Mouse (Mus musculus): Measurements from ENCODE around the gene Syngap1. TPM values are rescaled to one million over a fixed set of nuclear protein-coding genes. Genes with fewer than 3 reads are reported as not detected.

Syngap1 gene
- total and polyA plus RNA-seq, 3 experiments = 2.7 to 24.6 TPM; not detected in 1

GRCm38 (mm10) chr17:27012909-27013308 is 71.9 kb downstream of the Syngap1 start (continued):
- TF ChIP-seq MYC (IDR thresholded peaks at IDR 0.05; ENCODE audit: low read depth, low read length) = no peak

GRCm38 (mm10) chr17:27017564-27018499 is 76.8 kb downstream of the Syngap1 start:
- Histone ChIP-seq H3K27me3 (ENCODE audit: control insufficient read depth in 1 of 2, insufficient read depth in 2 of 2, low read length in 2 of 2) (no peaks in the 10 kb centered on the region), H3K27ac (ENCODE audit: control insufficient read depth, low read depth, low read length) (peak overlapping the region; percentile 57), H3K36me3 (ENCODE audit: control insufficient read depth in 1 of 2, insufficient read depth in 2 of 2, low read length in 2 of 2) (no peaks in the 10 kb centered on the region; a peak in 1 of 4 replicates), H3K4me3 (ENCODE audit: control insufficient read depth in 1 of 2, insufficient read depth in 1 of 2, low read depth in 2 of 2, low read length in 2 of 2) (peak overlapping the region; percentile 84), H3K9ac (ENCODE audit: control insufficient read depth, low read depth, low read length, poor library complexity, severe bottlenecking) (peak overlapping the region; percentile 82), H3K79me2 (ENCODE audit: control insufficient read depth, insufficient read depth, low read length, poor library complexity) (no peaks in the 10 kb centered on the region), H3K9me3 (replicated peaks; ENCODE audit: insufficient read depth, low read length) (no peaks in the 10 kb centered on the region), H3K4me1 (ENCODE audit: control insufficient read depth in 1 of 2, insufficient read depth in 2 of 2, low read length in 2 of 2) (no peaks in the 10 kb centered on the region; a peak in 1 of 4 replicates)
- DNase-seq (ENCODE audit: low read depth, low spot score) = peak; percentile 84
- no peak for TF ChIP-seq MYC (IDR thresholded peaks at IDR 0.05; ENCODE audit: low read depth, low read length)
- peak; percentile 85 for TF ChIP-seq USF1 (IDR thresholded peaks at IDR 0.05; ENCODE audit: low read depth, low read length)
- no peak for TF ChIP-seq ZNF384 (IDR thresholded peaks at IDR 0.05; ENCODE audit: low read depth, low read length)
- peak in 1 of 2 experiments; percentile 56; a peak in 1 of 4 replicates for TF ChIP-seq POLR2A (IDR thresholded peaks at IDR 0.05; ENCODE audit: control insufficient read depth in 1 of 2, insufficient read depth in 1 of 2, low read depth in 1 of 2, low read length in 2 of 2, poor library complexity in 1 of 2)
- no peak for TF ChIP-seq MYB (IDR thresholded peaks at IDR 0.05; ENCODE audit: low read depth, low read length)
- TF ChIP-seq GABPA (IDR thresholded peaks at IDR 0.05; ENCODE audit: low read depth, low read length) = no peak
- no peak for TF ChIP-seq JUND (IDR thresholded peaks at IDR 0.05; ENCODE audit: low read depth, low read length)
- TF ChIP-seq MAZ (IDR thresholded peaks at IDR 0.05; ENCODE audit: low read depth, low read length) = no peak
- TF ChIP-seq CHD1 (IDR thresholded peaks at IDR 0.05; ENCODE audit: low read depth, low read length) = no peak
- TF ChIP-seq NELFE (IDR thresholded peaks at IDR 0.05; ENCODE audit: low read depth, low read length) = peak; percentile 38; the same call in 1 of the 2 replicates
- TF ChIP-seq SMC3 (IDR thresholded peaks at IDR 0.05; ENCODE audit: low read depth, low read length) = no peak
- no peak for TF ChIP-seq CHD2 (IDR thresholded peaks at IDR 0.05; ENCODE audit: low read length)
- TF ChIP-seq NRF1 (IDR thresholded peaks at IDR 0.05; ENCODE audit: insufficient read depth, low read depth, low read length, poor library complexity, severe bottlenecking) = peak; percentile 80
- no peak for TF ChIP-seq ZMIZ1 (IDR thresholded peaks at IDR 0.05; ENCODE audit: low read depth, low read length)
- no peak for TF ChIP-seq ELF1 (IDR thresholded peaks at IDR 0.05; ENCODE audit: low read depth, low read length)
- peak; percentile 87 for TF ChIP-seq HCFC1 (IDR thresholded peaks at IDR 0.05; ENCODE audit: low read depth, low read length)
- no peak for TF ChIP-seq CTCF (IDR thresholded peaks at IDR 0.05 in 2 of 3, conservative IDR thresholded peaks at IDR 0.05 in 1 of 3; ENCODE audit: control insufficient read depth in 1 of 3, insufficient read depth in 1 of 3, low read depth in 2 of 3, low read length in 3 of 3, poor library complexity in 1 of 3, severe bottlenecking in 1 of 3)
- no peak for TF ChIP-seq UBTF (IDR thresholded peaks at IDR 0.05; ENCODE audit: borderline replicate concordance, insufficient read depth, low read depth, low read length)
- peak; percentile 74 for TF ChIP-seq MAX (IDR thresholded peaks at IDR 0.05; ENCODE audit: low read length)
- TF ChIP-seq POLR2AphosphoS2 (IDR thresholded peaks at IDR 0.05; ENCODE audit: low read length) = no peak
- no peak for TF ChIP-seq BHLHE40 (IDR thresholded peaks at IDR 0.05; ENCODE audit: borderline replicate concordance, low read depth, low read length)
- TF ChIP-seq TCF12 (IDR thresholded peaks at IDR 0.05; ENCODE audit: low read depth, low read length) = no peak
- TF ChIP-seq TBP (IDR thresholded peaks at IDR 0.05; ENCODE audit: low read depth, low read length) = 0 out of 2 replicates have a peak, but pooled peaks have one; percentile 25
- TF ChIP-seq E2F4 (IDR thresholded peaks at IDR 0.05; ENCODE audit: borderline replicate concordance, low read depth, low read length) = no peak
- no peak for TF ChIP-seq KAT2A (conservative IDR thresholded peaks at IDR 0.05; ENCODE audit: low read depth, low read length)
- no peak for TF ChIP-seq RAD21 (IDR thresholded peaks at IDR 0.05; ENCODE audit: low read depth, low read length)
- no peak for TF ChIP-seq MEF2A (IDR thresholded peaks at IDR 0.05; ENCODE audit: extremely low read depth, insufficient replicate concordance, low read depth, low read length, poor library complexity, severe bottlenecking)
- TF ChIP-seq GATA1 (IDR thresholded peaks at IDR 0.05; ENCODE audit: low read depth, low read length) = no peak
- TF ChIP-seq ETS1 (IDR thresholded peaks at IDR 0.05; ENCODE audit: low read depth, low read length) = no peak
- TF ChIP-seq ZC3H11A (IDR thresholded peaks at IDR 0.05; ENCODE audit: low read depth, low read length) = no peak
- no peak for TF ChIP-seq POLR2AphosphoS5 (IDR thresholded peaks at IDR 0.05; ENCODE audit: borderline replicate concordance, low read depth, low read length)
- no peak for TF ChIP-seq SIN3A (IDR thresholded peaks at IDR 0.05; ENCODE audit: low read length)
- no peak for TF ChIP-seq EP300 (IDR thresholded peaks at IDR 0.05; ENCODE audit: low read depth in 1 of 2, low read length in 2 of 2)
- TF ChIP-seq MAFK (IDR thresholded peaks at IDR 0.05; ENCODE audit: borderline replicate concordance, low read depth, low read length) = no peak

Measured in MEL (cell line).